Mouse (Mus musculus) liver, embryonic 13.5 days (tissue): ENCODE measurements around the gene Ncor2. TPM values are rescaled to one million over a fixed set of nuclear protein-coding genes. Genes with fewer than 3 reads are reported as not detected.

Experiments
- ATAC-seq: fragments of 200-750 bp; cut with Nextera tagmentation; 2 replicates; pipeline ENCODE4 v1.8.0; 2017; ENCODE audit warnings: low read depth, mild to moderate bottlenecking, moderate number of reproducible peaks, moderate library complexity
- DNase-seq: peaks from one replicate; pipeline ENCODE4 v3.0.0; 2022
- H3K27ac ChIP-seq: fragments of 300-500 bp; sonication (generic); 2 replicates; pipeline ENCODE4 v1.5.1; 2015; ENCODE audit warnings: moderate library complexity, mild to moderate bottlenecking, inconsistent platforms
- H3K27me3 ChIP-seq: fragments of 300-500 bp; sonication (generic); 2 replicates; pipeline ENCODE4 v1.6.1; 2015; ENCODE audit warnings: mild to moderate bottlenecking, inconsistent platforms
- H3K36me3 ChIP-seq: fragments of 300-500 bp; sonication (generic); 2 replicates; pipeline ENCODE4 v1.6.1; 2015; ENCODE audit warnings: mild to moderate bottlenecking, inconsistent platforms
- H3K4me1 ChIP-seq: fragments of 300-500 bp; sonication (generic); replicated peaks from 2 replicates; pipeline ENCODE4 v1.6.1; 2015; ENCODE audit warnings: inconsistent platforms
- H3K4me2 ChIP-seq: fragments of 300-500 bp; sonication (generic); 2 replicates; pipeline ENCODE4 v1.6.1; 2015; ENCODE audit warnings: inconsistent platforms, mild to moderate bottlenecking, moderate library complexity
- H3K4me3 ChIP-seq: fragments of 300-500 bp; sonication (generic); replicated peaks from 2 replicates; pipeline ENCODE4 v1.5.1; 2015; ENCODE audit warnings: mild to moderate bottlenecking, inconsistent platforms
- H3K9ac ChIP-seq: fragments of 300-500 bp; sonication (generic); 2 replicates; pipeline ENCODE4 v1.6.1; 2015; ENCODE audit warnings: mild to moderate bottlenecking, inconsistent platforms
- H3K9me3 ChIP-seq: fragments of 300-500 bp; sonication (generic); replicated peaks from 2 replicates; pipeline ENCODE4 v1.6.1; 2016; ENCODE audit warnings: inconsistent platforms
- WGBS: fragments of 180-500 bp; shearing (Covaris S2); methylation state at CpG from one replicate; pipeline ENCODE4 v1.1.7; 2015; ENCODE audit not compliant: insufficient replicate concordance; 5-methylcytosine and 5-hydroxymethylcytosine counted together
- polyA plus RNA-seq: library from polyadenylated mRNA; unstranded; fragments of >200 nt; fragmentation: Nextera tagmentation; extraction: Ambion mirVana; gene quantifications from 2 replicates; pipeline ENCODE4 v1.2.1, GENCODE M21; 2015

The Ncor2 gene
- polyA plus RNA-seq, 1 experiment from 2014 or later, result 4.5 TPM

GRCm38 (mm10) chr5:125167524-125167923 lies 11.5 kb downstream of the Ncor2 start:
- WGBS, result 74% methylated on average over 5 of the region's 5 CpGs
- DNase-seq, result no peak
- no peak overlapping the region for H3K4me3 ChIP-seq
- H3K27ac ChIP-seq, result no peak overlapping the region
- no peaks in the 10 kb centered on the region for H3K36me3 ChIP-seq
- ATAC-seq, result no peak
- no peak overlapping the region for H3K4me2 ChIP-seq
- H3K27me3 ChIP-seq, result no peaks in the 10 kb centered on the region
- H3K9me3 ChIP-seq, result no peaks in the 10 kb centered on the region
- peaks cover 75% of the 10 kb centered on the region for H3K4me1 ChIP-seq
- no peak overlapping the region for H3K9ac ChIP-seq

GRCm38 (mm10) chr5:125165993-125166392 lies 13.0 kb downstream of the Ncor2 start:
- Histone ChIP-seq H3K4me3 (no peak overlapping the region), H3K9ac (no peak overlapping the region), H3K4me1 (peaks cover 68% of the 10 kb centered on the region), H3K27ac (no peak overlapping the region), H3K9me3 (no peaks in the 10 kb centered on the region), H3K27me3 (no peaks in the 10 kb centered on the region), H3K36me3 (no peaks in the 10 kb centered on the region), H3K4me2 (no peak overlapping the region)
- ATAC-seq, result no peak
- no peak for DNase-seq
- 89% methylated on average over 14 of the region's 14 CpGs for WGBS

GRCm38 (mm10) chr5:125164465-125165167 lies 14.4 kb downstream of the Ncor2 start:
- DNase-seq, result no peak

GRCm38 (mm10) chr5:125163441-125164050 lies 15.5 kb downstream of the Ncor2 start:
- H3K27me3 ChIP-seq, result no peaks in the 10 kb centered on the region
- no peak overlapping the region for H3K4me2 ChIP-seq
- no peak overlapping the region for H3K27ac ChIP-seq
- no peaks in the 10 kb centered on the region for H3K36me3 ChIP-seq
- peaks cover 77% of the 10 kb centered on the region for H3K4me1 ChIP-seq
- WGBS, result 34% methylated on average over 8 of the region's 8 CpGs
- no peak overlapping the region for H3K9ac ChIP-seq
- ATAC-seq (no peak), DNase-seq (no peak)
- no peak overlapping the region for H3K4me3 ChIP-seq
- no peaks in the 10 kb centered on the region for H3K9me3 ChIP-seq

More at GRCm38 (mm10) chr5:125164465-125165167, 14.4 kb downstream of the Ncor2 start:
- 56% methylated on average over 12 of the region's 12 CpGs for WGBS
- no peak overlapping the region for H3K4me2 ChIP-seq
- no peaks in the 10 kb centered on the region for H3K36me3 ChIP-seq
- no peak overlapping the region; the same call in 1 of the 2 replicates for H3K9ac ChIP-seq
- H3K27me3 ChIP-seq, result no peaks in the 10 kb centered on the region
- H3K9me3 ChIP-seq, result no peaks in the 10 kb centered on the region
- 0 out of 2 replicates have a peak, but pooled peaks have one; percentile 15 for ATAC-seq
- H3K4me3 ChIP-seq, result no peak overlapping the region
- H3K27ac ChIP-seq, result peak overlapping the region; percentile 63; the same call in 1 of the 2 replicates
- H3K4me1 ChIP-seq, result peaks cover 68% of the 10 kb centered on the region

GRCm38 (mm10) chr5:125162461-125162860 lies 16.6 kb downstream of the Ncor2 start:
- H3K27me3 ChIP-seq, result no peaks in the 10 kb centered on the region
- no peak overlapping the region for H3K4me2 ChIP-seq
- ATAC-seq (no peak), DNase-seq (no peak)
- peaks cover 79% of the 10 kb centered on the region for H3K4me1 ChIP-seq
- H3K9me3 ChIP-seq, result no peaks in the 10 kb centered on the region
- H3K27ac ChIP-seq, result no peak overlapping the region
- H3K36me3 ChIP-seq, result no peaks in the 10 kb centered on the region
- no peak overlapping the region for H3K9ac ChIP-seq
- no peak overlapping the region for H3K4me3 ChIP-seq
- WGBS, result 28% methylated on average over 3 of the region's 3 CpGs

GRCm38 (mm10) chr5:125159804-125160405 lies 19.1 kb downstream of the Ncor2 start:
- Histone ChIP-seq H3K27ac (no peak overlapping the region), H3K4me2 (no peak overlapping the region), H3K27me3 (no peaks in the 10 kb centered on the region), H3K9me3 (no peaks in the 10 kb centered on the region), H3K4me3 (no peak overlapping the region), H3K4me1 (peaks cover 70% of the 10 kb centered on the region), H3K9ac (no peak overlapping the region), H3K36me3 (no peaks in the 10 kb centered on the region)
- no peak for ATAC-seq
- 61% methylated on average over 14 of the region's 14 CpGs for WGBS
- DNase-seq, result no peak

- ATAC-seq, result peak; percentile 42
- H3K27me3 ChIP-seq, result no peaks in the 10 kb centered on the region
- H3K36me3 ChIP-seq, result no peaks in the 10 kb centered on the region
- no peak overlapping the region for H3K27ac ChIP-seq
- DNase-seq, result no peak
- peaks cover 70% of the 10 kb centered on the region for H3K4me1 ChIP-seq
- H3K9me3 ChIP-seq, result no peaks in the 10 kb centered on the region
- no peak overlapping the region for H3K4me3 ChIP-seq
- WGBS, result 35% methylated on average over 12 of the region's 12 CpGs
- H3K9ac ChIP-seq, result no peak overlapping the region
- H3K4me2 ChIP-seq, result peak overlapping the region; percentile 52; the same call in 1 of the 2 replicates
Observed at GRCm38 (mm10) chr5:125159293-125159692, 19.7 kb downstream of the Ncor2 start.

GRCm38 (mm10) chr5:125158232-125158961 lies 20.6 kb downstream of the Ncor2 start:
- Histone ChIP-seq H3K9me3 (no peaks in the 10 kb centered on the region), H3K27ac (peak overlapping the region; percentile 18; the same call in 1 of the 2 replicates), H3K4me1 (peaks cover 70% of the 10 kb centered on the region), H3K36me3 (no peaks in the 10 kb centered on the region), H3K4me2 (peak overlapping the region; percentile 52), H3K27me3 (no peaks in the 10 kb centered on the region), H3K9ac (peak overlapping the region; percentile 50; the same call in 1 of the 2 replicates), H3K4me3 (0 out of 2 replicates have a peak overlapping the region, but pooled peaks have one; percentile 10)
- peak; percentile 29 for DNase-seq
- peak; percentile 74 for ATAC-seq
- 10% methylated on average over 21 of the region's 21 CpGs for WGBS

GRCm38 (mm10) chr5:125157375-125158033 lies 21.5 kb downstream of the Ncor2 start:
- H3K4me2 ChIP-seq, result no peak overlapping the region
- ATAC-seq, result no peak
- no peaks in the 10 kb centered on the region for H3K27me3 ChIP-seq
- H3K9me3 ChIP-seq, result no peaks in the 10 kb centered on the region
- peak overlapping the region; percentile 18; the same call in 1 of the 2 replicates for H3K27ac ChIP-seq
- H3K36me3 ChIP-seq, result no peaks in the 10 kb centered on the region
- no peak overlapping the region for H3K9ac ChIP-seq
- WGBS, result 49% methylated on average over 8 of the region's 8 CpGs
- peaks cover 70% of the 10 kb centered on the region for H3K4me1 ChIP-seq
- H3K4me3 ChIP-seq, result no peak overlapping the region
- no peak for DNase-seq

GRCm38 (mm10) chr5:125156418-125157205 lies 22.4 kb downstream of the Ncor2 start:
- H3K27me3 ChIP-seq, result no peaks in the 10 kb centered on the region
- H3K27ac ChIP-seq, result no peak overlapping the region
- peaks cover 76% of the 10 kb centered on the region for H3K4me1 ChIP-seq
- H3K4me2 ChIP-seq, result no peak overlapping the region
- ATAC-seq, result no peak
- 85% methylated on average over 22 of the region's 22 CpGs for WGBS
- no peak for DNase-seq
- H3K36me3 ChIP-seq, result no peaks in the 10 kb centered on the region
- H3K9ac ChIP-seq, result no peak overlapping the region
- H3K4me3 ChIP-seq, result no peak overlapping the region
- H3K9me3 ChIP-seq, result no peaks in the 10 kb centered on the region
